Mouse (Mus musculus) erythroblast, embryonic 14.5 days (primary cell): Measurements from ENCODE around the gene Enpp1.

Source experiments
- GATA1 ChIP-seq: IDR thresholded peaks from 2 replicates; pipeline ENCODE4 v1.6.1; 2012; ENCODE audit warnings: low read length, inconsistent platforms, mixed read lengths
- TAL1 ChIP-seq: IDR thresholded peaks from 3 replicates; pipeline ENCODE4 v1.6.1; 2012; ENCODE audit warnings: low read length, inconsistent platforms, mixed read lengths

- no peak for TF ChIP-seq GATA1
- no peak for TF ChIP-seq TAL1
These were observed 76.6 kb downstream of the Enpp1 start for GRCm38 (mm10) chr10:24635331-24635815.
